Mouse (Mus musculus) cerebellum, adult 18-20 months (tissue): ENCODE results near the gene Snx17.
"Not testable (repeated sequence)": the region's sequence is repeated elsewhere in the genome, so short reads cannot be mapped to it uniquely, and the experiment has no call there.

Experiments
- DNase-seq, 2 experiments: peaks; one replicate each; pipeline ENCODE4 v3.0.0; 2021

Gene Snx17

GRCm38 (mm10) chr5:31197072-31197471 lies 4.0 kb downstream of the Snx17 start:
- DNase-seq, result no peak

DNA sequence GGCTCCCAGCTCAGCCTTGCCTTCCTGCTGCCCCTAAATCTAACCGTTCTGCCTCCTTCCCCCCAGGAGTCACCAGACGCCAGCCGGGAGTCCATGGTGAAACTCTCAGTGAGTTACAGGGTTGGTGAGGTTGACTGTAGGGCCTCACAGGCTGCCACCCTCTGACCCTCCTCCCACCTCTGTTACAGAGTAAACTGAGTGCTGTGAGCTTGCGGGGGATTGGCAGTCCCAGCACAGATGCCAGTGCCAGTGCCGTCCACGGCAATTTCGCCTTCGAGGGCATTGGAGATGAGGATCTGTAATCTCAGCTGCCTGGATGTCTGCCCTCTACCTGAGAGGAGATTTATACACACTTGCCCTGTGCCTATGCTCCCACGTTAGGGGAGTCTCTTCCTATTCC lies 5.1 kb downstream of the Snx17 start:
- DNase-seq, result no peak

DNA sequence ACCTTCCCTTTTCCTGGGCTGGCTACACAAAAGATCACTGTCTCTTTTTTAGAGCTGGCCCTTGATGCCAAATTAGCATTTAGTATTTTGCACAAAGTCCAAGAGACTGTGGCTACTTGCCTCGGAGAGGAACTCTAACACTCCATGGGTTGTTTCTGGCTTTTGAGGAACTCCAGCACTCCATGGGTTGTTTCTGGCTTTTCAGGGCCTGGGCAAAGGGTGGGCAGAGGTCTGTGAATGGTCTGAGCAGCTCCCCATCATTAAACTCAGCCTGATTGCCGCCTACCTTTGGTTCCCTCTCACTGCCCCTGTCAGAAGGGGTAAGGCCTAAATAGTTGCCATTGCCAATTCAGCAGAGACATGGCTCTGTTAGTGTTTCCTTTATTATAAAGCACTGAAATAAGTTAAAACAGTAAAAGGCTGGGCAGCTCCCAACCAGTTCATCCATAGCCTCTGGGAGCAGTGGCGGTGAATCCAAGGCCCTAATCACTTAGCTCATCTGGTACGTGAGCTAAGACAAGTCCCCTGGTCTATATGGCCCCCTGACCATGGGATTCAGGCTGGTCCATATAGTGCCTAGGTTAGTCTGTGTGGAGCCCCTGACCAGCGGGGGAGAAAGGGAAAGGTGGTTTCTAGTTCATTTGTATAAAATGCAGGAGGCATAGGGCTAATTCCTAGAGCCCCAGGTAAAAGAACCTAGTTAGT lies 5.7 kb downstream of the Snx17 start:
- no peak for DNase-seq

GRCm38 (mm10) chr5:31199321-31199892 lies 6.4 kb downstream of the Snx17 start:
- DNase-seq, result peak in 1 of 2 experiments; percentile 21

GRCm38 (mm10) chr5:31199893-31200292 lies 6.9 kb downstream of the Snx17 start:
- DNase-seq, result no peak

DNA sequence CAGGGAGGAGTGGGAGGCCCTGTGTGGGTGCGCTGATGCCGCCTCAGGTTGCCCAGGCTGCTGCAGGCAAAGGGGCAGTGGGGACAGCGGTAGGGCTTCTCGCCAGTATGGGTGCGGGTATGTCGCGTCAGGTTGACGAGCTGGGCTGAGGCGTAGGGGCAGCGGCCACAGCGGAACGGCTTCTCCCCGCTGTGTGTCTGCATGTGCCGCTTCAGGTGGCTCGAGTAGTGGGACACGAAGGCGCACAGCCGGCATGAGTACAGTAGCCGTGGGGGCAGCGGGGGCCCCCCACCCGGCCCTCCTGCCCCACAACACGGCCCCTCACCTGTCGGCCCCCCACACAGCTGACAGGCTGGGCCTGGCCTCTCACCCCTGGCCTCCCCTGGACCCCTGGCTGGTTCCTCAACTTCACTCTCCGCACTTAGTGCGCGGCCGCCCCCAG lies 7.3 kb downstream of the Snx17 start:
- peak; percentile 18 to 30 for DNase-seq

GRCm38 (mm10) chr5:31201042-31201741 lies 8.2 kb downstream of the Snx17 start:
- DNase-seq, result no peak

DNA sequence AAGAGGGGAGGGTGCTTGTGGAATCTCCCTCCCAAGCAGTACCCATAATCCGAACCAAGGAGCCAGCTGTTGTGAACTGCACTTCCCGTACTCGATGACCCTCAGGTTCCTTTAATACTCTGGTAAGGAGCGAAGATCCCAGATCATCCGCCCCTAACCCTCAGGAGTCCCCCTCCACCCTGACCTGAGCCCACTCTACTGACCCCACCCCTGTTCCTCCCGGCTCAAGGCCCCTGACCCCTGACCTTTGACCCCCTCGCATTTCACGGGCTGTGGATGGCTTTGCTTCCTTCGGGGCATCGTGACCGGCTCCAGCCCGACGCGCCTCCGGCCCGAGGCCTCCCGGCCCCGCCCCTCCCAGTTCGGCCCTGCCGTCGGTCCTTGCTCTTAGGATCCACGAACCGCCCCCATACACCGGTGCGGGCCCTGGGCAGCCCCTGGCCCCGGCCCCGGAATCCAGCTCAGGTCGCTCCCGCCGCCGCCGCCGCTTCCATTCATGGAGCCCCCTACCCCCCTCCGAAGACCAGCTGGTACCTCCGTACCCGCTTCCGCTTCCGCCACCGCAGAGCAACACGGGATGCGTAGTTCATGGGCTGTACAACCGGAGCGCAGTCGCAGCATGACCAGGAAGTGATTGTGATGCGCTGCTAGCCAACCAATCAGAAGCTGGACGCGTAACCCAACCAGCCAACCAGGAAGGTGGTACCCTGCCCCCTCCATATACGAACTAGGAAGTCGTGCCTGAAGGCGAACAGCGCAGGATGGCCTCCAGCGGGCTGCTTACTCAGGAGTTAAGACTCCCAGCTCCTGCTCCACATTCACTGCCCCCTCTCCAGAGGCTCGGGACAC lies 8.9 kb downstream of the Snx17 start, which contains the start of gene Zfp513:
Gene Zfp513 (minus strand): TSS at position 562 of the 849 bp plus-strand sequence.
- peak; percentile 93 to 98 for DNase-seq

DNA sequence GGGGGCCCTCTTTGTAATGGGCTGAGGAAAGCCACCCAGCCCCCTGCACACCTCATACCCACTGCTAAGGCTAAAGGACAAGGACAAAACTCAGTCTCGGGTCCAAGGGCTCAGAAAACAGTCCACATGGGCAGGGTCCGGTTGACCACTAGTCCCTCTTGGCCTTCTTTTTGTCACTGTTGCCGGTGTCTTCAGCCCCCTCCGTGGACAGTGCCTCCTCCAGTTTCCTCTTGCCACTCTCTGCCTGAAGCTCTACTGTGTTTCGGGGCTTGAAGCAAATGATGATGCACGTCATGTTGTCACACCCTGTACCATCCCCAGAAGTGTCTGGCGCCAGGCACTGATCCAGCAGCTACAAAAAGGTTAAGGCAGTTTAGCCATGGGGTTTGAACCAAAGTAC lies 9.9 kb downstream of the Snx17 start:
- DNase-seq, result peak; percentile 16 to 30

- DNase-seq, result no peak
Observed at GRCm38 (mm10) chr5:31203866-31204265, 10.8 kb downstream of the Snx17 start.

DNA sequence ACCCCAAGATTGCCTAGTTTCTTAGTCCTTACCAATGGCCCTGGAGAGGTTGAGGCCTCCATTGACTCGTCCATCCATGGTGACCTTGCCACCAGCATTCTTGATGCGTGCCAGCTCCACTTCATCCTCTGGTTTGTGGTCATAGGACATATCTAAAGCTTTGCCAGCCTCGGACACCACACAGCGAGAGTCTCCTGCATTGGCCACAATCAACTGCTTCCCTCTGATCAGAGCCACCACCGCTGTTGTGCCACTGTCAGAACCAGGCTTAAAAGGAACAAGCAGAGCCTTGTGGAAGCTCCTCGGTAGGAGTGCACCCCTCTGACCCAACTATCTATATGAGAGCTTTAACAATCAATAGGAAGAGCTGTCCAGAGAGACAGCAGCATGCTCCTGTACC lies 11.4 kb downstream of the Snx17 start:
- DNase-seq, result no peak

- not testable (repeated sequence) for DNase-seq
Observed at GRCm38 (mm10) chr5:31216554-31216953, 23.5 kb downstream of the Snx17 start.

DNA sequence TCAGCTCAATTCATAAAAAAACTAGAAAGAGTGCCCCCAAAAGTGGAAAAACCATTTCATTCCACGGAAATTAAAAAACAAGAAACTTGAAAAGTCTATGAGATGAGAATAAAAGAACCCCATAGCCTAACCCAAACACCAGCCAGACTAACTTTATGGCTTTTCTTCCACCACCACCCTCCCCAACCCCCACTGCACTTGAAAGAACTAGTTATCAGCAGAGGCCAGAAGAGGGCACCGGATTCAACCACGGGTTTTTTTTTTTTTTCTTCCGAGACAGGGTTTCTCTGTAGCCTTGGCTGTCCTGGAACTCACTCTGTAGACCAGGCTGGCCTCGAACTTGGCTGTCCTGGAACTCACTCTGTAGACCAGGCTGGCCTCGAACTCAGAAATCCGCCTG lies 25.3 kb downstream of the Snx17 start:
- DNase-seq, result no peak

- no peak for DNase-seq
Observed at GRCm38 (mm10) chr5:31219070-31219469, 26.0 kb downstream of the Snx17 start.

- DNase-seq, result no peak
Observed at GRCm38 (mm10) chr5:31219474-31219873, 26.4 kb downstream of the Snx17 start.

- DNase-seq, result peak in 1 of 2 experiments; percentile 46
Observed at GRCm38 (mm10) chr5:31219911-31220447, 27.0 kb downstream of the Snx17 start.

DNA sequence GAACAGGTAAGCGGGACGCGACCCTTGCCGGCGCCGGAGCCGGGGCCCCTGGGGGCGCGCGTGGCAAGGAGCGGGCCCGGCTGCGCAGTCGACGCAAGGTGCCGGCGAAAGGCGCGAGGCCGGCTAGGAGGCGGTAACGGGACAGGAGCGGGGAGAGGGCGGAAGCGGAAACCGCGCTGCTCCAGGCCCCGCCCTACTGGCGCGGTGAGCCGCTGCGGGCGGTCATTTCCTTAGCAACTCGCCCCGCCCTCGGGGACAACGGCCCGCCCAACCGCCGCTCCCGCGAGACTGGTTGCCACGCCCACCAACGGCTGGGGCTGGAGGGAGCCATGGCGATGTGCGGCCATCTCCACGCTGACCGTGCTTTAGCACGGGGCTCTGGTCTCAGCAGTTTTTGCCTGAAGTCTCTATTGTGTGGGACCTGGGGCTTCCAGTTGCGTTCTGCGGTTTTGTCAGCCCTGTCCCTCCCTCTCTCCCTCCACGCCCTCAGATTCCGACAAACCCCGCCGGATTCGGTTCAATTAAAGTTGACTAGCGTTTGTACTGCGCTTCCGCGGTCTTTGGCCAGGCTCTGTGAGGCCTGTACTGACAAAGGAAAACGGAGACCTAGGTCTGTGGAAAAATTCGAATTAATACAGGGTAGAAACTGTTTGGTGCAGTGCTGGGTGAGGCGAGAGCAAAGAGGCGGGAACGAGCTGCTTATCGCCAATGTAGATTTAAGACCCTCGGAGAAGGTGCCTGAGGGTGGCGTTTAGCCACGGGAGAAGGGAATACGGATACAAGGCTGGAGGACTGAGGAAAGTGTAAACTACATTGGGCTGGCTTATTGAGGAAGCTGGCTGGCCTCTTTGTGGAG lies 27.6 kb downstream of the Snx17 start, which contains the start of gene Ppm1g:
Gene Ppm1g (minus strand): TSS at position 240 of the 856 bp plus-strand sequence.
- peak; percentile 95 to 98 for DNase-seq

DNA sequence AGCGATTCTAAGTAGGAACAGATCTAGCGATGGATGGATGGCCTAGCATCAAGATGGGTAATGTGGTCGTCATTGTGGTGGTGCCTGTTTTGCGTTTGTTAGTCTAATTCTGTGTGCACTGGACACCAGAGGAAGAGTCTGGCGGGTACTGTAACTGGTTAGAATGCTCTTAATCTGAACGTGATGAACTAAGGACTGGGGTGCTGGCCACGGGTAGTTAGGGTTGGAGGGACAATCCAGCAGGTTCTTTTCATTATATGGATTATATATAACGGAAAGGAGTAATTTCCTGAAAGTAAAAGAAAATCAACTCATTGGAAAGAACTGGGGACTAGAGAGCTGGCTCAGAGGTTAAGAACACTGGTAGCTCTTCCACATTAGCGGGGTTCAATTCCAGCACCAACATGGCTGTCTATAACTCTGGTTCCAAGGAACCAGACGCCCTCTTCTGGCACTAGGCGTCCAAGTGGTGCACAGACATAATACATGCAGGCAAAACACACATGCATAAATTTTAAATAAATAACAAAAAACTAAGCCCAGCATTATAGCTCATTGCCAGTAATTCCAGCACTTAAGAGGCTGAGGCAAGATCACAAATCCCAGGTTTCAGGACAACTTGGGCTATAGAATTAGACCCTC lies 28.4 kb downstream of the Snx17 start:
- peak in 1 of 2 experiments; percentile 24 for DNase-seq

- no peak for DNase-seq
Observed at GRCm38 (mm10) chr5:31222696-31223095, 29.7 kb downstream of the Snx17 start.

DNA sequence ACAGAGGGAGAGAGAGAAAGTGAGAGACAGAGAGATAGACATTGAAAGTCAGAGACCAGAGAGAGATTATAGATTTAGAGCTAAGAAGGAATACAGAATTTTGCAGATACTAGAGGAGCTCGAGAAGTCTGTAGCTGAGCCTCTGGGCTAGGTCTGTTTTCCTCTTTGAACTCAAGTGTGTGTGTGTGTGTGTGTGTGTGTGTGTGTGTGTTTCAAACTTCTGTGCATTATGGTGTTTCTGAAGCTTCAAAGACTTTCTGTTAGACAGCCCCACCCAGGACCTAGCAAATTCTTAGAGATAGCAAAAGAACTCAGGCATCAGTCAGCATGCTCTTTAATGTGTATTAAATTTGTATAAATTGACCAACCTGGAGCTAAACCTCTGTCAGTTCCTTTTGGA lies 33.6 kb downstream of the Snx17 start:
- no peak for DNase-seq
